Mouse (Mus musculus) urinary bladder, postnatal 4 days (tissue): ENCODE data around the gene Lamp1.

Source experiments
- DNase-seq, 2 experiments: peaks; one replicate each; pipeline ENCODE4 v3.0.0; 2021 to 2022; ENCODE audit warnings: low spot score in 2 of 2

Gene Lamp1

DNA sequence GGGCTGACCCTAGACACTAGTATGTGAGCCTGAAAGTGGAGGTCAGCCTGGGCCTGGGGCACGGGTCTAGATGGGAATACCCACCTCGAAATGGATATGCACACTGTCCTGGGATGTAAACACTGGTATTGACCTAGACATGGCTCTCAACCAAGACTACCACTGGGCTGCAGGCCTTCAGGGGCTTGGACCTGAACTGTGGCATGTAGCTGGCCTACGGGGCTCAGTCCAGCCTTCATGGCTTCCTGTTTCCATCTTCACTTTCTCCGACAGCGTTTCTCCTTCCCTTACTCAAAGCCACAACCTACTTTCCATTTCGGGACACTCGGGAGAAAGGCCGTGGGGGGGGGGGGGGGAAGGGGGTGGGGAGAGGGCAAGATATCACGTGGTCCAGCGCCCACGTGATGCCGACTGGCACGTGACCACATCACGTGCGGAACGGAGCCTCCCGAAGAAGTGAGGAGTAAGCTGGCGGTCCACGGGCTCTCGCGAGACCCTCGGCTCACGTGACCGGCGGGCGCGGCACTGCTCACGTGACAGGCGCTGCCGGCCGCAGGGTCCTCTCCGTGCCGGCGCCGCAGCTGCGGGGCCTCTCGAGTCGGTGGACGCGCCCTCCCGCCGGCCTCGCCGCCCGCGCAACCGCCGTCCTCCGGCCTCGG, at the start of gene Lamp1:
Gene Lamp1 (plus strand): TSS at position 444 of the 659 bp plus-strand sequence.
- DNase-seq, result peak; percentile 99 to 100

DNA sequence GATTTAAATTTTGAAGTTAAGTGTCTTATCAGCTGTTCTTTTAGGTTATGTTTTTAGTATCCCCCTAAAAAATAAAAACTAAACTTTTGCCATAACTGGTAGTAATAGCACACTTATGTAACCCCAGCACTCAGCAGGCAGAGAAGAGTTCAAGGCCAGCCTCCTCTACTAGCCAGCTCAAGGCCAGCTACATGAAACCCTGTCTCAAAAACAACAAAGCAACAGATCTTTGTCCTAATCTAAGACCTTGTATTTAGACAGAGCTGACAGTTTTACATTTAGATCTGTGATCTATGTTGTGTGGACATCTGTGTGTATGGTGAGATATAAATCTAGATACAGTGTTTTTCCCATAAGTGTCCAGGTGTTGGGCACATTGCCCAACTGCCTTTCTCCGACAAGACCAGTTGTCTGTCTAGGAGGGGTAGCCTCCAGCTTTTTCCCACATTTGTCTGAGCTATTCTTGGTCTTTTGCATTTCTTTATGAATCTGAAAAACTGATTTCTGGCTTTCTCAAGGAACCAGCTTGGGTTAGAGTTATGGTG, 49.5 kb upstream of the Lamp1 start:
- DNase-seq, result no peak

DNA sequence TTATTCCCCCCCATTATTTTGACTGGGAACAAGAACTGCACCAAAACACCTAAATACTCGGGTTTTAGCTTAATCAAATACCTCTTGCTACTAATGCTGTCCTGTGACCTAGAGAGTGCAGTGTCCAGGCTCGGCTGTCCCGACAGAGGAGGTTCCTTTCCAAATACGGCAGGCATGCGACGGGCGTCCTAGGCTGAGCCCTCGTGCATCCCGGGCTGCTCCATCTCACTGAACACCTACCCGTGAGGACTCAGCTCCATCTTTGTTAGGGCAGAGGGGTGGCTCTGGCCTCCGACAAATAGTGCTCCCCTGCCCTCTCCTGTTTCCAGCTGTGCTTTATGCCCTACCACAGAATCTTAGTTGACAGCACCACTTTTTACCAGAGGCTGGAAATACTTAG, 47.0 kb upstream of the Lamp1 start:
- DNase-seq, result no peak

DNA sequence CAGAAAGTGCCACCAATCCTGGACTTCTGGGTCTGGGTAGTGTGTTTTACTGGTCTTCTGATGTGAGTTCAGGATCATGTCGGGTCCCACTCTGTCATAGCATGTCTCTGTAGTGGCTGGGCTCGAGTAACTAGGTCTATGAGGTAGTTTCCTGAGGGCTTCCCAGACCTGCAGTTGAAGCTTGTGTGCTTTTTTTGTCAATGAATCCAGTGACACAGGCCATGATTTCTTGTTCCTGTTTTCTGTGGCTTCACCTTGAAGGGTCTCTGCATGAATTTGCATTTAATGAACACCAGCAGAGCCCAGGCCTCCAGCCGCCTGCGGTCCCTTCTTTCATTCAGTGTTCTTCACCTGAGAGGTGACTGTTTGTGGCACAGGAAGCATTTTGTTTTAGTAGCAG, 45.7 kb upstream of the Lamp1 start:
- no peak for DNase-seq

DNA sequence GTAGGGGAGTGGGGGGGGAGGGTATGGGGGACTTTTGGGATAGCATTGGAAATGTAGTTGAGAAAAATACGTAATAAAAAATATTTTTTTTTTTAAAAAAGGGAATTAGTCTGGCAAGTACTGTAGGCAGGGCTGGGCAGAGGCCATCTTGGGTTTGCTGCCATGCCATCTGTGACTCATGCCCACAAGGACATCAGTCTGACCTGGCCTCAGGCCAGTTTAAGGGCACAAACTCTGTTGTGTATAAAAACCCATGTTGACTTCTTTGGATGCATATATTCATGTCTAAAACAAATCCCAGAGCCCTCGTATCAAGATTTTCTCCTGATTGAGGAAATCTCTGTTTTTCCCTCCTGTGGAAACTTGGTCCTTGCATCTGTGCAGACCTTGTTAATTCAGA, 41.9 kb upstream of the Lamp1 start:
- no peak for DNase-seq

DNA sequence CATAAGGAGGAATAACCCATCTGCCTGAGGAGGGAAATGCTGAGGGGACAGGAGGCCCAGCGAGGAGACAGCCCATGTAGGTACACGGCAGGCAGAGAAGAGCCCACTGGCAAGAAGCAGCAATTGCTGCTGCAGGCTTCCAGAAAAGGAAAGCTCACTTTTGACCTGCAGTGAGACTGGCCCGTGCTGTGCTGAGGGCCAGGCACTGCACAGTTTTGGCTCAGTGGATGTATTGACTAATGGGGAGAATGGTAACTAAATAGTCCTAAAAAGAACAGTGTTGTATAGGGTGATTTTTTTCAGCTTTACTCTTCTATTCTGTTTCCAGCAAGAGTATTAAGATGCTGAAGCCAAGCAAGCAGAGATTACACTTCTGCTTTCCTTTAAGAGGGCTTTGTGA, 40.4 kb upstream of the Lamp1 start:
- DNase-seq, result no peak

DNA sequence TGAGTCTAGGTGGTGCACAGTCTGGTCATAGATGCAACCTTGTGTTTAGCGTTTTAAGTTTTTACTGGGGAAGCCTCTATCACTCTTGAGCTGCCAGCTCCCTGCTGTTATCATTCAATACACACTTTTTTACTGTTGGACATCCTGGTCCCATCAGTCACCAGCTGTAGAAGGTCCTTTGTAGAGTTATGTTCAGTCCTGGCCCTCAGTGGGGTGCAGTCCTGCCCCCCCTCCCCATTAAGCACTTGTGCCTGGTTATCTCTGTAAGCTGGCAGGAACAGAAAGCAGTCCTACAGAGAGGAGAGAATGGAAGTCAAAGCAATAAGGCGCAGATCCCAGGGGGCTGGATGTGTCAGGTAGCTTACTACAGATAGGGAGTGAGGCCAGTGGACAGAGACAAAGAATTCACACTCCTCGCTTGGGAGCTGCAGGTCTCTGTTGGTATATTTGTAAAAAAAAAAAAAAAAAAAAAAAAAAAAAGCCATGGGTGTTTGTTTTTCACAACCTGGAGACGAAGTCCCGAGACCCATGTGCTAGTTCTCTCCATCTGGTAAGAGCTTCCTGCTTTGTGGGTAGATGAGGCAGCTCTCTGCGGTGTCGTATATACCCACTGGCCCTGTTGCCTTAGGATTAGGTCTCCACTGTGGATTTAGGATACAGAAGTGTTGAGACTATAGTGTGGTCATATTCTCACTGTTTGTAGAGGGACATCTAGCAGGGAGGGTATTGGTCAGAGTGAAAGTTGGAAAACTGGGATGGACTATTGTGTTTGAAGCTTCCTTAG, 37.9 kb upstream of the Lamp1 start:
- DNase-seq, result no peak

DNA sequence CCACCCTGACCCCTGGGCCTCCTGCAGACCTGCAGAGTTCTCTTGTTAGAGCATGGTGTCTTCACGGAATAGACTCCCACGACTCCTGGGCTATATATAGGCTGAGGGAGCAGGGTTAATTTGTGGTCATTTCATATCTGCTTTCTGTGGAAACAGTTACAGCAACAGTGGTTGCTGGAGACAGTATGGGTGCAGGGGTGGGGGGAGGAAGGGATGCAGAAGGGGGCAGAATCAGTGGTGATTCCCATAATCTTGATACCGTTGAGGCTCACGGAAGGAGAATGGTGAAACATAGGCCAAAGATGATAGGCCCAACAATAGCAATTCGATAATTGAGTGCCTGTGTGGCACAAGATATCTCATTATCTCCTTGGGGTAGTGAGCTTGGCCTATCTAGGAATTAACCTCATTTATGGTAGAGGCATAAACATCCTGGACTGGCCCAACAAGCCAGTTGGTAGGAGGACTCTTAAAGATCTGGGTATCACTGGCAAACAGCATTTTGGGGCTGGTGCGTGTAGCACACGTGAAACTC, 36.0 kb upstream of the Lamp1 start:
- no peak for DNase-seq

DNA sequence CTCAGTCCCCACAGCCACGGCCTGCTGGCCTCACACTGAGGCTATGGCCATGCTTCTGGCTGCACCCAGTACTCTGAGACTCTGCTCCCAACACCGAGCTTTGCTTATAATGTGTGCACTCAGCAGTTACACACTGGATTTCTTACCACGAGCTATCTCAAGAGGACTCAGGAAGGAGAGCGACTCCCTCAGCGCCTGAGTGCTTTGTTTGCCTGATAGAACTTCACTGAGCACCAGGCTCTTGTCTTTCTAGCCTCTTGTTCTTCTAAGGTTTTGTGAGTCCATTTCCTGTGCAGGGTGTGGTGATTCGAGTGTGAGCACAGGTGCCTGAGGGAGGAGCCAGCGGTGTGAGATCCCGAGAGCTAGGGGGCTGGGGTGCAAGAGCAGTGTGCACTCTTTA, 34.1 kb upstream of the Lamp1 start:
- no peak for DNase-seq

DNA sequence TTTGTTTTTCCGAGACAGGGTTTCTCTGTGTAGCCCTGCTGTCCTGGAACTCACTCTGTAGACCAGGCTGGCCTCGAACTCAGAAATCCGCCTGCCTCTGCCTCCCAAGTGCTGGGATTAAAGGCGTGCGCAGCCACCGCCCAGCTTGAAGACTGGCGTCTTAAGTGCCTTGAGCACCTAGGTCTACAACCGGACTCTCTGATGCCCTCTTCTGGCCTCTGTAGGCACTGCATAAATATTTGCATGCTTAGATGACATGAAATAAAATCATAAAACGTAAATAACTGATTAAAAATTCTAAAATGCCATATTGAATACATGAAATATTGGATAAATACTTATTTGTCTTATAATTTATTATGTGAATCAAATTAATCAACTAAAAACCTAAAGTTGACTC, 26.7 kb upstream of the Lamp1 start:
- peak in 1 of 2 experiments; percentile 66 for DNase-seq

DNA sequence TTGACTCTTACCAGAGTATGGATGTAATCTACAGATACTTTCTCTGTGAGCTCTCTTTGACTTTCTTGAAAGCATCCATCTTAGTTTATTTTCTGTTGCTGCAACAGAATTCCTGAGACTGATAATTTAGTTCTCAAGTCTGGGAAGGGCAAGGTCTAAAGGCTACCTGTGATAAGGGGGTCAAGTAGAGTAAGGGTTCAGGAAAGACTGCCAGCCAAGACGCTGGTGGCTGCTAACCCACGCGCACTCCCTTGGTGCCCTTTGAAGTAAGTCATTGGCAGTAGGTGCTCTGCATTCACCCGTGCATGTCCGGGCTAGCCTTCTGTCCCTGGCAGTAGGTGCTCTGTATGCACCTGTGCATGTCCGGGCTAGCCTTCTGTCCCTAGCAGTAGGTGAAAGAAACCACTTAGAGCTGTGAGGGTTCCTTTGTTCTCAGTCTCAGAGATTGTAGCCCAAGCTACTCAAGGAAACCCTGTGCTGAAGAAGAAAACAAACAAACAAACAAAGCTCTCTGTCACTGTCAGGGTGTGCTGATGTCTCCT, 19.2 kb upstream of the Lamp1 start:
- no peak for DNase-seq

DNA sequence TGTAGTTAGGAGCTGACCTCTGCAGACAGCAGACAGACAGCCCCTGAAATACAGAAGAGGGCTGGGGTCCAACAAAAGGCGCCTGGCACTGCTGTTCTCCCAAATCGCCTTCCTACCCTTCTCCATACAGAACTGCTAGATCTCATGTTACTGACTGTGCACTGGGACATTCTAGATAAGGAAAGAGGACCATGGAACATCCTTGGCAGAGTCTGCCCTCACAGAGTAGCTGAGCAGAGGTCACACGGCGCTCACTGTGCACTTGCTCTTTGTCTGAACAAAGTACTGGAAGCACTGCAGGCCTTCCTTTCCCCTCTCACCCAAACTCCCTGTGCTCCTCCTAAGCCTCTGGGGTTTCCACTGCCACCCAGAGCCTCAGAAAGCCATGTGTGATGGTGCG, 17.3 kb upstream of the Lamp1 start:
- no peak for DNase-seq

DNA sequence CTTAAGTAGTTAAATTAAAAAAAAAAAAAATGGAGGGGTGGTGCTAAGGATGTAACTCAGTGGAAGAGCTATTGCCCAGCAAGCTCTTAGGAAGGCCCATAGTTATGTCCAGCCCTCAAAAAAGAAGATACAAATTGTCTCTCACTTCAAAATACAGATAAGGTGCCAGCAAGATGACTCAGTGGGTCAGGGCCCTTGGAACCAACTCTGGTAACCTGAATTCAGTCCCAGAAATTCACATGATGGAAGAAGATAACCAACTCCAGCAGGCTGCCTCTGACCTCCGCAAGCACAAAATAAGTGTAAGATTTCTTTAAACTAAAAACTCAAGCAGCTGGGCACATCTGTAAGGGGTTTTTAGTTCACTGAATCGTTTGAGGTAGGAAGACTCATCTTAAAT, 10.5 kb upstream of the Lamp1 start:
- no peak for DNase-seq

DNA sequence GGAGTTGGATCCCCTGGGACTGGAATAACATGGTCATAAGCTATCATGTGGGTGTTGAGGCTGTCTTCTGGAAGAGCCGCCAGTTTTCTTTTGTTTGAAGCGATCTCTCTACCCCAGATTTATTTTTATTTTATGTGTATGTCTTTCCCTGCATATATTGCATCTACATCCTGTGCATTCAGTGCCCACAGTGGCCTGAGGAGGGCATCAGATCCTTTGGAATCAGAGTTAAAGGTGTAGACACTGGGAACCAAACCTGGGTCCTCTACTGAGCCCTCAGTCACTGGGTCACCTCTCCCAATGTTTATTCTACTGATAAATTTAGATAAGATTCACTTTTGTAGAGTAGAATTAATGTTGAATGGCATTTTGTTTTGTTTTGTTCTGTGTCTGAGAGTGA, 9.7 kb upstream of the Lamp1 start:
- no peak for DNase-seq

DNA sequence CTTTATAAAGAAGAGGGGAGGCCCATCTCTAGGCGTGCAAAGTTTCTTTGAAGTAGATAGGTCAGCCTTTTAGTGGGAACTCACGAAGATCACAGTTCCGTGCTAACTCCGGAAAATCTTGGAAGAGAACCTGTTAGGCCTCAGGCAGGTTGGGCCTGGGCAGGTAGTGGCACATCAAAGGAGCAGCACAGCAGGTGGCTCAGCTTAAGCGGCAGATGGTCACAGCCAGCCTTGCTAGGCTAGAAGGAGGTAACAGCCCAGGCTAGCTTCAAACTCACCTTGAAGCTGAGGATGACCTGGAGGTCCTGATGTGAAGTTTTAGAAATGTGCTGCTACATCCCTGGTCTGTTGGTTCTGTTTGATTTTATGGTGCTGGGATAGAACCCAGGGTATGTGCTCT, 9.1 kb upstream of the Lamp1 start:
- no peak for DNase-seq

DNA sequence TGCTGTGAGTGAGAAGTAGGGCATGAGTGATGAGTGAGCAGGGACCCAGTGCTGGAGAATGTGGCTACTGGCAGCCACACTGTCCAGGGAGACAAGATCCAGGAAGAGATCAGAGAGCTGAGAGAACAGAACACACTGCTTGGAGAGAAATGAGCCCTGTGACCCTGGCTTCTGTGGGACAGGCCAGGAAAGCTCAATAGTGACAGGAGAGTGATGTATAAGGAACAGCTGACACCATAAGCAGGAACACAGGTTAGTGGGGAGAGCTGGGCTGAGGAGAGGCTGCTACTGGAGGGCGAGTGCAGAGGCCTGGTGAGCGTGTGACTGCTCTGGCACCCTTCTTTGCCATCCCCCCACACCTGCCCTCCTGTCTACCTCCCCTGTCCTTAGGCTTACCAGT, 8.0 kb upstream of the Lamp1 start:
- DNase-seq, result no peak

DNA sequence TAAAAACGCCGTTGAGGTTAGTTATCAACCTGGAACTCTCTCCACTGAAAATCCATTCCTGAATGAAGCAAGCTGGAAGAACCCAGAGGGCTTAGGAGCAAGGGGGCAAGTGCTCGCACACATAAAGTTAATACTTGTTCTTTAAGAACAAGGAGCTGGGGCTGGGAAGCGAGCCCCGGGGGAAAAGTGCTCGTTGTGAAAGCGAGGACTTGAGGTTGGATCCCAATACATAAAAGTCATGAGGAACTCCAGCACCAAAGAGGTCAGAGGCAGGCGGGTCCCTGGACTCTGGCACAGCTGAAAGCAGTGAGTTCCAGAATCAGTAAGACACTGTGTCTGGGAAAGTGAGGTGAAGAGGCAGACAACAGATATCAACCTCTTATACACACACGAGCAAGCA, 4.9 kb upstream of the Lamp1 start:
- no peak for DNase-seq

DNA sequence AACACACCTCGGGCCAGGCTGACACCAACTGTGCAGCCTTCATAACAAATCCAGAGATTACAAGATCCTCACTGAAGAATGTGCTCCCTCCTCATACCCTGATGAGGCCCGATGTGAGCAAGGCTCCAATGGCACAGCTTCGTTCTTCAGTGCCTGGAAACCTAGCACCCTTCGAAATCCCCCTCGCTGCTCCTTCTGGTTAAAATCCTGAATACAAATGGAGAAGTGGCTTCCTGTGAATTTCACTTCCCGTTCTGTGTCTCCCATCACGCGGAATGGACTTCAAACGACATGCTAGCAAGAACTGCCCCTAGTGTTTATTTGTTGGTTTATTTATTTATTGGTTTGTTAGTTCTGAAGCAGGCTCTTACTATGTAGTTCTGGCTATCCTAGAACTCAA, 3.6 kb upstream of the Lamp1 start:
- no peak for DNase-seq

DNA sequence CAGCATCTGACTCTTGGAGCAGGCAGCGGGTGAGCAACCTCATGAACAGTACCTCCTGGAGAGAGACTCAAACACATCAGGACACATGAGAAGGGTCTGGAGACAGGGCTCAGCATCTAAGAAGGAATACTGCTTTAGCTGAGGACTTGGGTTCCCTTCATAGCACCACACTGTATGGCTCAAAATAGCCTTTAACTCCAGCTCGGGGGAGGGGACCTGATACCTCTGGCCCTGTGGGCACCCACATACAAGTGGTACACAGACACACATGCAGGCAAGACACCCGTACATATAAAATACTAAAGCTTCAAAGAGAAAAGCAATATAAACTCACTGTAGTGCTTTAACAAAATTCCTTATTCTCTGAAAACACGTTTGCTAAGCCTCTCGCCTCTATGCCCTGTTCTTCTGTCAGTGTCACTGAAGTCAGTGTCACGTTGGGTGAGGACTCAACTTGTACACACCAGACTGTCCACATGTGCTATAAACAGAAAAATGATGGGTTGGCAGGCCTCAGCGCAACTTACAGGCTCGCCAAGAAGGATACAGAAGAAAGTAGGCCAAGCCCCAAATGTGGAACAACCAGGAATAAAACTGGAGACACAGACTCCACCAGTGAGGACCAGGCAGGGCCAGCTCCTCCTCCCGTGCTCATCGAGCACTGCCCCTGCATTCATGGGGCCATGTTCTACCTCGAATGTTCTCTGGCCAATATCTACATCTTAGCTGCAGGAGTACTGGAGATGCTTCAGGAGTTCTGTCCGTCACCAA, 2.4 kb upstream of the Lamp1 start:
- no peak for DNase-seq

DNA sequence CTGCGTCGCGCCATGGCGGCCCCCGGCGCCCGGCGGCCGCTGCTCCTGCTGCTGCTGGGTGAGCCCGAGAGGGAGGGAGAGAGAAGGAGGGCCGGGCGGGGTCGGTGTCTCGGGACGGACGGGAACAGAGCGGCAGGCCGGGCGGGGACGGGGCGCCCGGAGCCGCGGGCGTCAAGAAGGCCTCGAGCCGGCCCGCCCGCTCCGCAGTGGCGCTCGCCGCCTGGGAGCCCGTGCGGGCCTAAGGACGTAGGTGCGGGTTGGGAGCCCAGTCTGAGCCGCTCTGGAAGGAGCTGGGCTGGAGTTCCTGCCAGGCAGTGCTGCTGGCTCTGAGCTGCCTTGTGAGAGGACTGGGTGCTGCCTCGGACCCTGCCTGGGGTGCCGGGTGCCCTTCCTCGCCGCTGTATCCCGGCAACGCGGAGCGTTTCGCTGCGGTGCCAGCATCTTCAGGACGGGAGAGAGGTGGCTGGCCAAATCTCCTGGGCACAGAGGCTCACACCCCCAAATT, 468 bp downstream of the Lamp1 start:
- no peak for DNase-seq

DNA sequence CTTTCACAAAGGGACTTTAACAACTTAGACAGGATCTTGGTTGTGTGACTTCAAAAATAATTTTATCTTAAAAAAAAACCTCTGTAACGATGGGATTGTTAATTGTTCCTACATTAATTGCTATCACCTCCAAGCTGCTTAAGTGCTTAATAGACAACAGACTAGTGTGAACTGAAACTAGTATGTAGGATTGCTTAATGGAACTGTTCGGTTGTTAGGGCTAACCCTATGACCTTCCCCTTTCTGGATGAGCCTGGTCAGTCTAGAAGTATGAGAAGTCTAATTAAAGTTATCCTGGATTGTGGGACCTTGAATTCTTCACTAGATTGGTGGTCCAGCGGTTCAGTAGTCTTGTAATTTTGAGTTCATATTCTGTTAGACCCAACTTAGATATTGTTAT, 1.7 kb downstream of the Lamp1 start:
- no peak for DNase-seq

DNA sequence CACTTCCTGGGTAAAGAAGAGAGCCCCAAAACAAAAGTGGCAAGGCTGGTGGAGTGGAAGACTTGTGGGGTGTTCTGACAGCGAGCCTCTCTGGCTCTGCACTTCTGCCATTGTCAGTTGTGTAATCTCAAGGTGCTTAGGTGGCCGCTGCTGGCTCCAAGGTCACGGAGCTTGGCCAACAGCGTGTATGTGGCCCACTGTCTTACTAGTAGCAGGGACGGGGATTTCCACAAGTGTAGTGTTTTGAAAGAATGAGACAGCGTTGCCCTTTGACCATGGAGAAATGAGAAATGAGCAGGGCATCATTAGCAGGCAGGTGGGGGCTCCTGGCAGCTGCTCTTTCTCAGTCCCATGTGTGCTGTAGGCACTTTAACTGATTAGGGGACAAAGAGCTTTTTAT, 3.1 kb downstream of the Lamp1 start:
- DNase-seq, result no peak
